Mouse (Mus musculus): ENCODE measurements around the gene Atg10. TPM values are rescaled to one million over a fixed set of nuclear protein-coding genes. Genes with fewer than 3 reads are reported as not detected.

The Atg10 gene
- polyA plus RNA-seq, 1 experiment from 2014 or later: 14.6 TPM

Other genes with a start within 250 kb of the Atg10 start
- gene Ssbp2, start 236.3 kb upstream of the Atg10 start, polyA plus RNA-seq (2015; fragmentation: Nextera tagmentation; extraction: Ambion mirVana): 77.4 and 79.3 TPM in 2 replicates

Measured in intestine, embryonic 15.5 days (tissue).